Mouse (Mus musculus) adrenal gland, postnatal 25 days (tissue): Measurements from ENCODE around the gene Rnase2b. TPM values are rescaled to one million over a fixed set of nuclear protein-coding genes. Genes with fewer than 3 reads are reported as not detected.
"Not testable (repeated sequence)": the region's sequence is repeated elsewhere in the genome, so short reads cannot be mapped to it uniquely, and the experiment has no call there.

Source experiments
- DNase-seq: peaks from one replicate; pipeline ENCODE4 v3.0.0; 2021; ENCODE audit warnings: mixed read lengths
- total RNA-seq: library from RNA; stranded (reverse); gene quantifications from 2 replicates; pipeline ENCODE4 v1.2.3, GENCODE M21; 2021

Gene Rnase2b
- total RNA-seq, 1 experiment from 2014 or later: not detected

DNA sequence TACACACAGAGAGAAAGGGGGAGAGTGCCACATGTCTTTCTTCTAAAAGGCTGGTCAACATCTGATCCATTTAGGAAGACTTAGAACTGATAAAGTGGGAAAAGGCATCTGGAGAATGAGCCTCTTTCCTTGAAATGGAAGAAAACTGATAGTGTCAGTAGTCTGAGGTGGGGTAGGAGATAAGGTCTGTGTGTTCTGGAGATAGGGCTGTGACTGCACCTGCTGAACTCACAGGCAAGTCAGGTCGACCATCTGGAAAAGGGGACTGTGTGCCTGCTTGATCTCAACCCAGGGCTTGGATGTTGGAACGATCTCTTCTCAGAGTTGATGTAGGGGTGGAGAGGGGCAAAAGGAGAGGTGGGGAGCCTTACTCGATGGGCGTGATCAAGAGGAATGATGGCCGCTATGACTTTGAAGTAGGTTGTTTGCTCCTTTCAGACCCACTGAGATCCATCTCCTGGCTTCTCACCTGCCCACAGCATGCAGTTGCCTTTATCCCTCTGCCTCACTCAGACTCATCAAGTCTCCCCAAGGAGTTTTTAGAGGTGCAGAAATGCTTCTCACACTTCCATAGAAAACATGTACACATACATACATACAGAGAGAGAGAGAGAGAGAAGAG, 9.7 kb upstream of the Rnase2b start:
- DNase-seq: no peak

DNA sequence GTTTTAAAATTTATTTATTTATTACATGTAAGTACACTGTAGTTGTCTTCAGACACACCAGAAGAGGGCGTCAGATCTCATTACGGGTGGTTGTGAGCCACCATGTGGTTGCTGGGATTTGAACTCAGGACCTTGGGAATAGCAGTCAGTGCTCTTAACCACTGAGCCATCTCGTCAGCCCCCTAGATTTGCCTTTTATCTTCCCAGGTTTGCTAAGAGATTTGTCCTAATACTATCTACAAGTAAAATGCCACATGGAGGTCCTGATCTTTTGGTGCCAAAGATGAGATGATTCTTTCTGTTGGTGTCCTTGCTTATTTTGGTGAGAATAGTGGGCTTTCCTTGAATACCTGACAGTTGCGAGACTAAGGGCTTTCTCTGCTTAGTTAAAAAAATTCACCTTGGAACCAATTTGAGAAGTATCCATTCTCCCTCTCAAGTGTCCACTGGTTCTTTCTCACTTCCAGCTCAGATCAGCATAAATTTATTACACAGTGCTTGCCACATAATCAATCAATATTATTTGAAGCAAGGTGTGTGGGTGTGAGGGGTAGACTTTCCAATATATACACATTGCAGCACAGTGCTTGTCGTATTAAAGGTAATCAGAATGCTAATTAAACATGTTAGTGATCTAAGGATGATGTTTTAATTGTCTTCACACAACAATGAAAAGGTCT, 5.9 kb upstream of the Rnase2b start:
- DNase-seq: no peak

DNA sequence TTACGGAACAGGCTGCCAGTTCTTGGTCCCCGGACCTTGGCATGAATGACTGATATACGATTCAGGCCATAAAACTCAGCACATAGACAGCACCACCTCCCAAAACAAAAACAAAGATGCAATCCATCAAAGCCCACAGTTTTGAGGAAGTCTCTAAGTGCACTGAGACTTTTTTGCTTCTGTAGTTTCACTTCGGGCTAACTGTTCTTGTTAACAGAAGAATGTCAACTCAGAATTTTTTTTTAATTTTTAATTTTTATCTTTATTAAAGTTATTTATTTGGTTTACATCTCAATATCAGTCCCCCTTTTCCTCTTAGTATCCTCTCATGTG, 5.4 kb upstream of the Rnase2b start:
- no peak for DNase-seq

DNA sequence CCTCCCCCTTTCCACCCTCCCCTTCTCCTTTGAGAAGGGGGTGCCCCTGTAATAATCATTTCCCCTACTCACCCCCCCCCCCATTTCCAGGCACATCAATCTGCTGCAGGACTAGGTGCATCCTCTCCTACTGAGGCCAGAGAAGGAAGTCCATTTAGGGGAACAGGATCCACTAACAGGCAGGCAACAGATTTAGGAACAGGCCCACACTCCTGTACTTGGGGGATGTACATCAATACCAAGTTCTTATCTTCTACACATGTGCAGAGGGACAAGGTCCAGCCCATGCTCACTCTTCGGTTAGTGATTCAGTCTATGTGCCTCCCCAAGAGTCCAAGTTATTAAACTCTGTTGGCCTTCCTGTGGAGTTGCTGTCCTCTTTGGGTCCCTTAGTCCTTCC, 5.0 kb upstream of the Rnase2b start:
- no peak for DNase-seq

DNA sequence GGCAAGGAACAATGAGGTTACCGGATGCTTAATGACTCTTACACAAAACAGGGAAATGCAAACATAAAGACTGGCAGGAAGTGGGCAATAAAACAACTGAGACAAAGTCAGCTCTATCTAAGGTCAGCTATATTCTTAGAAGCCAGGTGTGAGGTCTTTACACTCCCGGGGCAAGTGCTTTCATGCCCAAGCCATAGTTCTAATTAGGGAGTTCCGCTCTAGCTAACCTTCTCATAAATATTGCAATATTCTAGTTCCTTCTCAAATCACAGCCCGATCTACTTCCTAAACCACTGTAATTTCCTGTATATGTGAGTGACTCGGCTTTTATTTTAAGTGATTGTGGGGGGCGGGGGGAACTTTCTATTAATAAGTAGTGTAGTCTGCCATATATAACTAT, 1.3 kb downstream of the Rnase2b start:
- not testable (repeated sequence) for DNase-seq

DNA sequence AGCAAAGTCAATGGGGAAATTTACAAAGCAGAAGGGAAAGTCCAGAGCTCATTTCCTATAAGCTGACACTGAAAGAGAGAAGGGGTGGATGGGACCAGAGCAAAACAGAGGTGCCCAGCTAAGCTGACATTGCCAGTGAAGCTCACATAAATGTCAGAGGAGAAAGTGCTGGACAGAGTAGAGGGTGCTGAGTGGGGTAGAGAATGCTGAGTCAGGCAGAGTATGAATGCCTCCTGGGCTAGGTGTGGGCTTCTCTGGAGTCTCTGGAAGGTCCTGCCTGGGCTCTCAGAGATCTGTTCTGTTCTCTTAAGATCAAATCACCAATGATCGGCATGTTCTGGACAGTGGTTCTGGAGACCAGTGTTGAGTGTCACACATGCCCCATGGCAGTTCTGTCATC, 3.4 kb downstream of the Rnase2b start:
- no peak for DNase-seq

DNA sequence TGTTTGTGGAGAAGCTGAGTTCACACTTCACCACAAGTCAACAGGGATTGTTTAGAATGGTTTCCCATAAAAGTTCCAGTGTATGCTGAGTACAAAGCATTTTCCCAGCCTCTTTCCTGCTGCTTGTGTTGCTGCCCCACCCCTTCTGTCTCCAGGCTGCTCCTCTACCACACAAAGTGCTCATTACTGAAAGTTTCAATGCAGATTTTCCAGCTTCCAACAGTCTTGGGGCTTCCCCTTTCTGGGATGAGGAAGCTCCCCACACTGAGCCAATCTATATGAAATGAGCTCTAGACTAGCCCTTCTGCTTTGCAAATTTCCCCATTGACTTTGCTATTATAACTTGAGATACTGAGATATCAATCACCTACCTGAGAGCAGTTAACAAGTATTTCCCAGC, 4.0 kb downstream of the Rnase2b start:
- no peak for DNase-seq

DNA sequence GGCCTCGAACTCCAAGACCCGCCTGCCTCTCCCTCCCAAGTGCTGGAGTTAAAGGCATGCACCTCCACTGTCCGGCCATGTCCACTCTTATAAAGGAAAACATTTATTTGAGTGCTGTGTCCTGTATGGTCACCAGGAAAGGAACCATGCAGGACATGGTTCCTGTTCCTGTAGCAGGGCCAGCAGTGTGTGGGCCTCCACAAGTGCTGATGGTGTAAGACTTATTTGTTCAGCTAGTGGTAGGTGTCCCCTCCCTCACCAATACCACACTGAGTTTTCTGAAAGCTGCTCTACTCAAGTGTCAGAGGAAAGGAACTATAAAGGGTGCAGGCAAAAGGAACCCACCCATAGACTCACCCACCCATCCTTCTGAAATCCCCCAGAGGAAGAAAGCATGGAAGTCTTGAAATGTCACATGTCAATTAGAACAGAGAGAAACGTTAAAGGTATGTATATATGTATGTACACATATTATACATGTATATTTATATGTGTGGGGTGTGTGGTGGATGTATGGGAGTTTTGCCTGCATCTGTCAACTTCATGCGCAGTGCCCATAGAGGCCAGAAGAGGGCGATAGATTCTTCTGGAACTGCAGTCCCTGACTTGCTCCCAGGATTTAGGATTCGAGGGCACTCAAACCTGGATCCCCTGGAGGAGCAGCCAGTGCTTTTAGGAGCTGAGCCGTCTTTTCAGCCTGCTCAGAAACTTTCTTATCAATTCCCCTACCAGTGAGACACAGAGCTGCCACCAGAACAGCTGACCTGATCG, 10.2 kb downstream of the Rnase2b start:
- peak; percentile 26 for DNase-seq

DNA sequence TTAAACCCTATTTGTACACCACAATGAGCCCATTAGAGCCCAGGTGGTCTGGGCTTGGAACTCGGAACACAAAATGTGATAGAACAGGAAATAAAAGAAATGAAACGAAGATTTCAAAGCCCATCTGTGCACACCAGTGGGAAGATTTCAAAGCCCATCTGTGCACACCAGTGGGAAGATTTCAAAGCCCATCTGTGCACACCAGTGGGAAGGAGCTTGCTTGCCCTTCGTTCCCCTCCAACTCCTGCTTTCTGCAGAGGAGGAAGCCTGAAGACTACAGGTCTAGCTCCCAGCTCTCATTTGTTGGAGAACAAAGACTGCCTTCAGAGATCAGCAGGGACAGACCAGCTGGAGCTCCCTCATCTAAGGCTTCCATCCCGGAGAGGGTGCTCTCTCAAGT, 10.9 kb downstream of the Rnase2b start:
- DNase-seq: not testable (repeated sequence)

DNA sequence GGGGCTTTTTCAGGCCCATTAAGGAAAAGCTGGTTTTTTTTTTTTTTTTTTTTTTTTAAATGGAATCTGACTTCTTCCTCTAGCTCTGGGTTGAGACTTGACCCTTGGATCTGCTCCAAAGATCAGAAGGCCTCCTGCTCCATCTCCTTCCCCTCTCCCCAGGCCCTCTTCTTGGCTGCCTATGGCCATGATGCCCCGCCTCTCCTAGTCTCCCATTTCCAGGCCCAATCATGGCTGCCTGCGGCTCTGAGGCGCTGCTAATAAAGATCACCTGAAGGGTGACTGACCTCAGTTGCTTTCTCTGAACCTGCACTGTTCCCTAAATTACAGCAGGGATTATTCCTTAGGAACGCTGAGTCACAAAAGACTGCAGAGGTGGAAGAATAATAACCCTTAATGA, 11.8 kb downstream of the Rnase2b start:
- no peak for DNase-seq

DNA sequence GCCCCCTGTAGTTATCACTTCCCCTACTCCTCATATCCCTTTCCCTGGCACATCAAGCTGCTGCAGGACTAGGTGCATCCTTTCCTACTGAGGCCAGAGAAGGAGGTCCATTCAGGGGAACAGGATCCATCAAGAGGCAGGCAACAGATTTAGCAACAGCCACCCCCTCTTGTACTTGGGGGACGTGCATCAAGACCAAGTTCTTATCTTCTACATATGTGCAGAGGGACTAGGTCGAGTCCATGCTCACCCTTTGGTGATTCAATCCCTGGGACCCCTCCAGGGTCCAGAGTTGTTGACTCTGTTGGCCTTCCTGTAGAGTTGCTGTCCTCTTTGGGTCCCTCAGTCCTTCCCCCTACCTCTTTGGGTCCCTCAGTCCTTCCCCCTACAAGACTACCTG, 19.0 kb downstream of the Rnase2b start:
- DNase-seq: not testable (repeated sequence)

DNA sequence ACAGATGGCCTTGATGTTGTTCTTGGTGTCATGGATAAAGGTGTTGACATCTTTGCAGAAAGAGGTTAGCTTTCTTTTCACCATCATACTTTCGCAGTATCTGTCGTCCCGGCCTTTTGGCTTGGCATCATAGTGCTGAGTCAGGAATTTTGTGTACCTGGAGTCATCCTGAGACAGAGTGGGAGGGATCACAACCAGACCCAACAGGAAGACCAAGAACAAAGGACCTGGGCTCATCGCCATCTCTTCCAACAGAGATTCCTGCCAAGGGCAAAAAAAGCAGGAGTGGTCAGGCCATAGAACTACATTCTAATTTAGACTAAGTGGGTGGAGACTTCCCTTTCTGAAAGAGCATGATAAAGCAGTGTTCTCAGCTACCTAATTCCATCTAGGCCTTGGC, 33.6 kb downstream of the Rnase2b start:
- DNase-seq: no peak

DNA sequence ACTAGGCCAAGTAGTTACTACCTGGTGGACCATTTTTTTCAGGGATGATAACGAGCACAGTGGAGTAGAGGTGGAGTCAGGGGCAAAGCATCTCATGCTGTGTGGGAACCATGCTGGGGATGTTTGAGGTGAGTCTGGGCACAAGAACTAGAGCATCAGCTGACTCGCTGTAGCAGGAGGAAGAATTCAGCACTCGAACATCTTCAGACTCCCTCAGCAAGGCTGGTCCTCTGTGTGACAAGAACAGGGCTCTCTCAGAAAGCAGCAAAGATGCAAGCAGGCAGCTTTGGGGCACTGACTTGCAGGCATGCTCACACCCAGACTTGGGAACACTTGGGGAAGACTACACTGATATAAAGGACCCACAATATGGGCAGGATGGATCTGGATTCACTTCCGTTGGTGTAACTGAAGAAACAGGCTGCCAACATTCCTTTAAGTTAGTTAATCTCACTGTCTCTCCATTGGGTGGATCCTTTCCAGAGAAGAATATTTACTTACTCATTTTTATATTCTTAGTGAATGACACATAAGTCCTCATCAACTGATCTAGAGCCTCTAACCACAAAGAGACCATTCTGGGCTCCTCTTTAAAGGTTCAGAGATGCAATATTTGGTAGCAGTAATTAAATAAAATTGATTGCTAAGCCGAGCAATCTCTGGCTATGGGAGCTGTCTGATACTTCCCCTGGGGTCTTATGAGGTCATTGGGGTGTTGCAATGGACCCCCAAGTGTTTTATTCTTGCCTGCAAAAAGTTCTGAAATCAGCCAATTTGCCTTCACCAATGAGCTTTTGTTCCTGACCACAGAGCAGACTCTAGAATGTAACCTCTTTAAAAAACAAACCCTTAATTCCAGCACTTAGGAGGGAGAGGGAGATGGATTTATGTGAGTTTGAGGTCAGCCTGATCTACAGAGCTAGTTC, 37.3 kb downstream of the Rnase2b start, which contains the start of gene Ang2:
Ang2 (minus strand) TSS at position 51 of the 926 bp plus-strand sequence.
- DNase-seq: no peak

DNA sequence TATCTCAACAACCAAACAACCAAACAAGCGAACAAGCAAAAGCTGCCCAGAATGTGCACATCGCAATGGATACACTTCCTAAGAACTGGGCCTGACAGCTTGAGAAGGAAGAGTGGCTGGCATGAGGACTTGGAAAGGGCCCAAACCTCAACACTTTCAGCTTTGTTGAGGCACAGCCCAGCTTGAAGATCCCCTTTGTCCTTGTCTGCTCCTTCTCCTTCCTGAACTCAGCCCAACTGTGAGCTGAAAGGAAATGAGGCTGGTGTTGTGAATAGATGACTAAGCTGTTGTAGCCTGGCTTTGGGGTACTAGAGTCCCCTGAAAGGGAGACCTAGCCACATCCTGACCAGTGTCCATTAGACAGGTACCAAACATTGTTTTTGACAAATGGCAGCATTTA, 38.0 kb downstream of the Rnase2b start:
- DNase-seq: no peak

DNA sequence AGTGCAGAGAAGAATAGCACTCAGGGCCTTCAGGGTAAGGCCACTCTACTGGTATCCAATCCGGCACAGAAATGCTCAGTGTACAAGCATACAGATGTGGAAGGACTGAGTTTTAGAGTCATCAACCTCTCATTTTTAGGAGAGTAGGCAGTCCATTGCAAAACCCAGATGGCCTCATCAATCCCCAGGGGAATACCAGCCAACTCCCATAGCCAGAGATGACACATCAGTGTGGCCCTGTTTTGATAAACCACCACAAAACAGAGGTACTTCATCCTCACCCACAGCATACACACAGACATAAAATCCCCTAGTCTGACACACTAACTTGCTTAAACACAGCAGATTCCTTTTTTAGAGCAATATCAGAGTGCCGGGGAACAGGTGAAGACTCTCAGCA, 38.4 kb downstream of the Rnase2b start:
- DNase-seq: no peak

DNA sequence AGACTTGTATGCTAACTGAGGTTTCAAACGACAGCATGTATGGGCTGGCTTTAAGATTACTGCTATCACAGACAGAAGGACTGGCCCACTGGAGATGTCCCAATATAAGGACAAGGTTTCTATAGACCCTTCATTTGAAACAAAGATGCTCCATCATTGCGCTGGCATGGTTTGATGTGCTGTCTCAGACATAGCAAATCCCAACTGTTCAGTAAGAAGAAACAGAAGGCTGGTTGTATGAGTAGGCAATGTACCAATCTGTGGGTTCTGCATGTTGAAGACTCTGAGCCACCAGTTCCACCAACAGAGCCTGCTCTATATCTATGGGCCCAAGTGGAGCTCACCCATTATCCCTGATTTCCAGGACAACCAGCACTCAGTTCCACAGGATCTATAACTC, 41.1 kb downstream of the Rnase2b start, which contains the start of gene Ear14:
Ear14 (plus strand) TSS at position 277 of the 400 bp plus-strand sequence.
- DNase-seq: no peak

Other genes starting within 250 kb of the Rnase2b start
- 50.2 and 57.2 TPM in 2 replicates for gene Osgep, start 237.4 kb upstream of the Rnase2b start, total RNA-seq
- gene Apex1, start 237.3 kb upstream of the Rnase2b start, total RNA-seq: 81.3 and 86.8 TPM in 2 replicates
- 75.5 and 78.7 TPM in 2 replicates for gene Pip4p1, start 231.4 kb upstream of the Rnase2b start, total RNA-seq
- gene Pnp, start 231.2 kb upstream of the Rnase2b start, total RNA-seq: 47.6 and 55.1 TPM in 2 replicates
- 23.0 and 43.4 TPM in 2 replicates for gene Gm49342, start 217.7 kb upstream of the Rnase2b start, total RNA-seq
- gene Pnp2, start 206.3 kb upstream of the Rnase2b start, total RNA-seq: 3.6 and 4.1 TPM in 2 replicates
- 0.55 TPM in 1 of 2 replicates, not detected in the other for gene Rnase10, start 154.5 kb upstream of the Rnase2b start, total RNA-seq
- gene Rnase9, start 120.4 kb upstream of the Rnase2b start, total RNA-seq: not detected in 2 replicates
- not detected in 2 replicates for gene Rnase11, start 112.1 kb upstream of the Rnase2b start, total RNA-seq
- gene Rnase12, start 104.6 kb upstream of the Rnase2b start, total RNA-seq: not detected in 2 replicates
- not detected in 2 replicates for gene Olfr750, start 87.8 kb upstream of the Rnase2b start, total RNA-seq
- gene Rnase4, start 71.2 kb upstream of the Rnase2b start, total RNA-seq: 28.7 TPM in 2 replicates
- gene Ang, start 71.1 kb upstream of the Rnase2b start, total RNA-seq: 3.3 and 4.4 TPM in 2 replicates
- gene Eddm3b, start 47.8 kb upstream of the Rnase2b start, total RNA-seq: not detected in 2 replicates
- 0.94 TPM in 1 of 2 replicates, not detected in the other for gene Rnase6, start 38.4 kb upstream of the Rnase2b start, total RNA-seq
- not detected in 2 replicates for gene Rnase1, start 15.5 kb upstream of the Rnase2b start, total RNA-seq
- gene Ang2, start 36.9 kb downstream of the Rnase2b start, total RNA-seq: not detected in 2 replicates
- not detected in 2 replicates for gene Ear14, start 41.1 kb downstream of the Rnase2b start, total RNA-seq
- gene Rnase2a, start 93.9 kb downstream of the Rnase2b start, total RNA-seq: 0.97 TPM in 1 of 2 replicates, not detected in the other
- not detected in 2 replicates for gene Gm7247, start 199.5 kb downstream of the Rnase2b start, total RNA-seq
- gene Vmn2r88, start 248.6 kb downstream of the Rnase2b start, total RNA-seq: not detected in 2 replicates